Mouse (Mus musculus): Measurements from ENCODE around the gene Zc3h18. TPM values are rescaled to one million over a fixed set of nuclear protein-coding genes. Genes with fewer than 3 reads are reported as not detected.

The Zc3h18 gene
- total RNA-seq, 2 experiments from 2014 or later: 21.4 to 23.0 TPM

GRCm38 (mm10) chr8:122345181-122346095 lies 31.0 kb upstream of the Zc3h18 start:
- DNase-seq: no peak
- intact Hi-C loops (cut with DNase I): no loop called here

GRCm38 (mm10) chr8:122347811-122348552 lies 28.4 kb upstream of the Zc3h18 start:
- intact Hi-C loops (cut with DNase I): no loop called here
- DNase-seq: peak in 1 of 2 experiments; percentile 56

- intact Hi-C loops (cut with DNase I): no loop called here
- no peak for DNase-seq
Measured at GRCm38 (mm10) chr8:122349357-122350297, 26.8 kb upstream of the Zc3h18 start.

GRCm38 (mm10) chr8:122350309-122351089 lies 25.9 kb upstream of the Zc3h18 start:
- DNase-seq: no peak
- intact Hi-C loops (cut with DNase I): no loop called here

GRCm38 (mm10) chr8:122354157-122354556 lies 22.3 kb upstream of the Zc3h18 start:
- DNase-seq: no peak

GRCm38 (mm10) chr8:122355642-122356606 lies 20.5 kb upstream of the Zc3h18 start:
- intact Hi-C loops (cut with DNase I): no loop called here
- DNase-seq: no peak

More at GRCm38 (mm10) chr8:122354157-122354556, 22.3 kb upstream of the Zc3h18 start:
- intact Hi-C loops (cut with DNase I): no loop called here

- no peak for DNase-seq
- intact Hi-C loops (cut with DNase I): no loop called here
Measured at GRCm38 (mm10) chr8:122357202-122357601, 19.2 kb upstream of the Zc3h18 start.

- intact Hi-C loops (cut with DNase I): no loop called here
Measured at GRCm38 (mm10) chr8:122357641-122358040, 18.8 kb upstream of the Zc3h18 start.

GRCm38 (mm10) chr8:122359111-122359775 lies 17.2 kb upstream of the Zc3h18 start:
- intact Hi-C loops (cut with DNase I): no loop called here

More at GRCm38 (mm10) chr8:122357641-122358040, 18.8 kb upstream of the Zc3h18 start:
- DNase-seq: no peak

GRCm38 (mm10) chr8:122360696-122361416 lies 15.6 kb upstream of the Zc3h18 start, which contains the start of gene Trhr2:
Trhr2 (minus strand) TSS chr8:122360746.
- DNase-seq: no peak
- intact Hi-C loops (cut with DNase I): no loop called here

More at GRCm38 (mm10) chr8:122359111-122359775, 17.2 kb upstream of the Zc3h18 start:
- DNase-seq: no peak

- intact Hi-C loops (cut with DNase I): no loop called here
- DNase-seq: no peak
Measured at GRCm38 (mm10) chr8:122362271-122362670, 14.1 kb upstream of the Zc3h18 start.

GRCm38 (mm10) chr8:122362967-122363366 lies 13.4 kb upstream of the Zc3h18 start:
- intact Hi-C loops (cut with DNase I): no loop called here
- DNase-seq: no peak

- no peak for DNase-seq
- intact Hi-C loops (cut with DNase I): loop anchor here (2.0 kb wide), 1 partner anchor 26 kb away; no protein-coding TSS in a partner anchor
Measured at GRCm38 (mm10) chr8:122368494-122368893, 7.9 kb upstream of the Zc3h18 start.

GRCm38 (mm10) chr8:122369665-122370064 lies 6.7 kb upstream of the Zc3h18 start:
- peak; percentile 63 to 73 for DNase-seq
- intact Hi-C loops (cut with DNase I): loop anchor here (1.0 to 2.0 kb wide), 2 partner anchors 27 to 96 kb away; no protein-coding TSS in a partner anchor

GRCm38 (mm10) chr8:122371706-122372105 lies 4.7 kb upstream of the Zc3h18 start:
- no peak for DNase-seq
- intact Hi-C loops (cut with DNase I): no loop called here

- DNase-seq: no peak
- intact Hi-C loops (cut with DNase I): loop anchor here (5.0 kb wide), 1 partner anchor 177 kb away; the partner anchor contains the start of gene Piezo1
Measured at GRCm38 (mm10) chr8:122375320-122375719, 1.1 kb upstream of the Zc3h18 start.

Measured in heart, postnatal 36 days (tissue).